Mouse (Mus musculus) megakaryocyte, embryonic 14.5 days (primary cell): ENCODE measurements around the gene Kctd2. TPM values are rescaled to one million over a fixed set of nuclear protein-coding genes. Genes with fewer than 3 reads are reported as not detected.
"Not testable (repeated sequence)": the region's sequence is repeated elsewhere in the genome, so short reads cannot be mapped to it uniquely, and the experiment has no call there.

Experiments used
- H3K27me3 ChIP-seq: replicated peaks from 2 replicates; pipeline ENCODE3; 2012; ENCODE audit warnings: inconsistent platforms
- H3K36me3 ChIP-seq: replicated peaks from 2 replicates; pipeline ENCODE3; 2012; ENCODE audit warnings: low read length, inconsistent platforms, mixed read lengths
- H3K4me1 ChIP-seq: 2 replicates; pipeline ENCODE4 v1.6.1; 2012; ENCODE audit warnings: inconsistent platforms
- H3K4me3 ChIP-seq: replicated peaks from 2 replicates; pipeline ENCODE3; 2012; ENCODE audit warnings: moderate library complexity, mild to moderate bottlenecking, inconsistent platforms
- H3K9me3 ChIP-seq: 2 replicates; pipeline ENCODE4 v1.6.1; 2012; ENCODE audit warnings: inconsistent platforms
- FLI1 ChIP-seq: IDR thresholded peaks from 2 replicates; pipeline ENCODE4 v1.6.1; 2012; ENCODE audit warnings: low read length, inconsistent platforms, mixed read lengths
- GATA1 ChIP-seq: IDR thresholded peaks from 3 replicates; pipeline ENCODE4 v1.6.1; 2012; ENCODE audit warnings: mixed read lengths, low read length, inconsistent platforms, borderline replicate concordance
- polyA plus RNA-seq: library from polyadenylated mRNA; stranded (reverse); fragments of >175 nt; gene quantifications from 2 replicates; pipeline ENCODE4 v1.2.3, GENCODE M21; 2012; ENCODE audit warnings: low replicate concordance; ENCODE audit not compliant: insufficient read depth

The Kctd2 gene
- polyA plus RNA-seq, 1 experiment: 13.7 TPM

GRCm38 (mm10) chr11:115464851-115465250 lies 44.9 kb downstream of the Kctd2 start:
- H3K27me3 ChIP-seq: peaks cover 71% of the 10 kb centered on the region
- TF ChIP-seq GATA1: no peak
- TF ChIP-seq FLI1: no peak
- peaks cover 8% of the 10 kb centered on the region for H3K9me3 ChIP-seq
- H3K4me3 ChIP-seq: no peak overlapping the region
- peaks cover 3% of the 10 kb centered on the region; the same call in 1 of the 2 replicates for H3K4me1 ChIP-seq
- H3K36me3 ChIP-seq: no peaks in the 10 kb centered on the region

- no peaks in the 10 kb centered on the region for H3K36me3 ChIP-seq
- peaks cover 3% of the 10 kb centered on the region; the same call in 1 of the 2 replicates for H3K4me1 ChIP-seq
- no peak for TF ChIP-seq FLI1
- no peak for TF ChIP-seq GATA1
- peaks cover 65% of the 10 kb centered on the region for H3K27me3 ChIP-seq
- no peak overlapping the region for H3K4me3 ChIP-seq
- peaks cover 10% of the 10 kb centered on the region for H3K9me3 ChIP-seq
Measured at GRCm38 (mm10) chr11:115467217-115467618, 47.3 kb downstream of the Kctd2 start.

GRCm38 (mm10) chr11:115472183-115472582 lies 52.3 kb downstream of the Kctd2 start:
- TF ChIP-seq FLI1 (no peak), GATA1 (no peak)
- no peak overlapping the region for H3K4me3 ChIP-seq
- H3K9me3 ChIP-seq: peaks cover 10% of the 10 kb centered on the region
- peaks cover 30% of the 10 kb centered on the region for H3K27me3 ChIP-seq
- H3K36me3 ChIP-seq: no peaks in the 10 kb centered on the region
- H3K4me1 ChIP-seq: peaks cover 42% of the 10 kb centered on the region

- no peak for TF ChIP-seq GATA1
- no peak for TF ChIP-seq FLI1
- H3K27me3 ChIP-seq: peaks cover 19% of the 10 kb centered on the region
- peaks cover 3% of the 10 kb centered on the region for H3K36me3 ChIP-seq
- H3K4me3 ChIP-seq: peak overlapping the region; percentile 74
- H3K4me1 ChIP-seq: peaks cover 54% of the 10 kb centered on the region
- peaks cover 10% of the 10 kb centered on the region for H3K9me3 ChIP-seq
Measured at GRCm38 (mm10) chr11:115473626-115474275, 53.8 kb downstream of the Kctd2 start.

GRCm38 (mm10) chr11:115475025-115475757 lies 55.3 kb downstream of the Kctd2 start, which contains the start of gene Armc7:
Armc7 (plus strand) TSS chr11:115475667.
- H3K27me3 ChIP-seq: peaks cover 7% of the 10 kb centered on the region
- TF ChIP-seq FLI1 (peak; percentile 59), GATA1 (no peak)
- H3K36me3 ChIP-seq: peaks cover 17% of the 10 kb centered on the region
- peaks cover 3% of the 10 kb centered on the region for H3K9me3 ChIP-seq
- H3K4me3 ChIP-seq: peak within 1 kb of the TSS; percentile 97
- peaks cover 62% of the 10 kb centered on the region for H3K4me1 ChIP-seq

GRCm38 (mm10) chr11:115475758-115476237 lies 55.9 kb downstream of the Kctd2 start:
- Histone ChIP-seq H3K9me3 (no peaks in the 10 kb centered on the region), H3K4me3 (peak overlapping the region; percentile 97), H3K4me1 (peaks cover 62% of the 10 kb centered on the region), H3K36me3 (peaks cover 23% of the 10 kb centered on the region), H3K27me3 (peaks cover 6% of the 10 kb centered on the region)
- TF ChIP-seq FLI1: no peak
- TF ChIP-seq GATA1: no peak

- H3K36me3 ChIP-seq: peaks cover 28% of the 10 kb centered on the region
- H3K27me3 ChIP-seq, H3K9me3 ChIP-seq: not testable (repeated sequence)
- peak overlapping the region; percentile 75 for H3K4me3 ChIP-seq
- peaks cover 66% of the 10 kb centered on the region for H3K4me1 ChIP-seq
Measured at GRCm38 (mm10) chr11:115476630-115477029, 56.7 kb downstream of the Kctd2 start.

GRCm38 (mm10) chr11:115477388-115477787 lies 57.5 kb downstream of the Kctd2 start:
- H3K4me1 ChIP-seq: peaks cover 72% of the 10 kb centered on the region
- H3K36me3 ChIP-seq: peaks cover 32% of the 10 kb centered on the region
- not testable (repeated sequence) for H3K9me3 ChIP-seq, H3K27me3 ChIP-seq
- H3K4me3 ChIP-seq: peak overlapping the region; percentile 62

GRCm38 (mm10) chr11:115478296-115478938 lies 58.5 kb downstream of the Kctd2 start:
- Histone ChIP-seq H3K4me1 (peaks cover 69% of the 10 kb centered on the region), H3K4me3 (no peak overlapping the region), H3K27me3 (no peaks in the 10 kb centered on the region), H3K9me3 (no peaks in the 10 kb centered on the region), H3K36me3 (peaks cover 39% of the 10 kb centered on the region)
- no peak for TF ChIP-seq GATA1
- TF ChIP-seq FLI1: no peak

Other genes with a start within 250 kb of the Kctd2 start
- 9.2 and 14.1 TPM in 2 replicates for gene Tmem104, start 232.6 kb upstream of the Kctd2 start, polyA plus RNA-seq
- 23.4 and 27.1 TPM in 2 replicates for gene Nat9, start 232.3 kb upstream of the Kctd2 start, polyA plus RNA-seq
- not detected in 2 replicates for gene Grin2c, start 152.9 kb upstream of the Kctd2 start, polyA plus RNA-seq
- gene Fdxr, start 143.1 kb upstream of the Kctd2 start, polyA plus RNA-seq: 21.8 and 28.5 TPM in 2 replicates
- gene Fads6, start 122.5 kb upstream of the Kctd2 start, polyA plus RNA-seq: 0.07 TPM in 1 of 2 replicates, not detected in the other
- gene Otop2, start 113.0 kb upstream of the Kctd2 start, polyA plus RNA-seq: 0.11 TPM in 1 of 2 replicates, not detected in the other
- not detected in 2 replicates for gene Ush1g, start 98.1 kb upstream of the Kctd2 start, polyA plus RNA-seq
- not detected in 2 replicates for gene Otop3, start 85.4 kb upstream of the Kctd2 start, polyA plus RNA-seq
- gene Hid1, start 52.4 kb upstream of the Kctd2 start, polyA plus RNA-seq: 1.2 TPM in 1 of 2 replicates, not detected in the other
- gene Cdr2l, start 38.2 kb upstream of the Kctd2 start, polyA plus RNA-seq: not detected in 2 replicates
- gene Mrpl58, start 16.4 kb upstream of the Kctd2 start, polyA plus RNA-seq: 67.6 and 78.3 TPM in 2 replicates
- 10.1 and 109 TPM in 2 replicates for gene Atp5h, start 166 bp upstream of the Kctd2 start, polyA plus RNA-seq
- not detected in 2 replicates for gene Trim80, start 20.4 kb downstream of the Kctd2 start, polyA plus RNA-seq
- gene Slc16a5, start 42.3 kb downstream of the Kctd2 start, polyA plus RNA-seq: not detected in 2 replicates
- 20.7 and 36.2 TPM in 2 replicates for gene Armc7, start 55.5 kb downstream of the Kctd2 start, polyA plus RNA-seq
- gene Nt5c, start 71.7 kb downstream of the Kctd2 start, polyA plus RNA-seq: 84.5 and 173 TPM in 2 replicates
- gene Jpt1, start 94.3 kb downstream of the Kctd2 start, polyA plus RNA-seq: 334 and 807 TPM in 2 replicates
- 187 and 368 TPM in 2 replicates for gene Sumo2, start 116.1 kb downstream of the Kctd2 start, polyA plus RNA-seq
- 6.6 and 12.0 TPM in 2 replicates for gene Nup85, start 144.3 kb downstream of the Kctd2 start, polyA plus RNA-seq
- 13.8 and 37.9 TPM in 2 replicates for gene Mrps7, start 183.8 kb downstream of the Kctd2 start, polyA plus RNA-seq
- gene Gga3, start 183.9 kb downstream of the Kctd2 start, polyA plus RNA-seq: 44.0 and 58.2 TPM in 2 replicates
- gene Mif4gd, start 192.8 kb downstream of the Kctd2 start, polyA plus RNA-seq: 9.6 and 15.5 TPM in 2 replicates
- 10.5 and 20.5 TPM in 2 replicates for gene Slc25a19, start 208.2 kb downstream of the Kctd2 start, polyA plus RNA-seq